Mouse (Mus musculus) bone marrow macrophage, adult 2 months (primary cell): Measurements from ENCODE around the gene Lipe.

ENCODE experiments used
- CTCF ChIP-seq: IDR thresholded peaks from 2 replicates; pipeline ENCODE4 v1.5.1; 2012; ENCODE audit warnings: low read depth, mild to moderate bottlenecking, low read length, moderate library complexity
- POLR2A ChIP-seq: IDR thresholded peaks from 2 replicates; pipeline ENCODE4 v1.6.1; 2012; ENCODE audit warnings: mild to moderate bottlenecking, low read depth, low read length, borderline replicate concordance

- no peak for TF ChIP-seq CTCF
- TF ChIP-seq POLR2A: no peak
Measured at GRCm38 (mm10) chr7:25390054-25390770, 8.3 kb downstream of the Lipe start.
